Mouse (Mus musculus) embryonic facial prominence, embryonic 14.5 days (tissue): ENCODE results near the gene Pitpnc1. TPM values are rescaled to one million over a fixed set of nuclear protein-coding genes. Genes with fewer than 3 reads are reported as not detected.
A peak's percentile ranks its signal among the peaks of the same experiment; 100 is the strongest.

Source experiments
- ATAC-seq: fragments of 200-750 bp; cut with Nextera tagmentation; 2 replicates; pipeline ENCODE4 v1.8.0; 2017; ENCODE audit warnings: low read depth, moderate number of reproducible peaks, moderate TSS enrichment
- DNase-seq: peaks from one replicate; pipeline ENCODE4 v3.0.0-alpha.2; 2015; ENCODE audit warnings: low spot score
- H3K27ac ChIP-seq: fragments of 300-500 bp; sonication (generic); replicated peaks from 2 replicates; pipeline ENCODE4 v1.5.1; 2014; ENCODE audit warnings: low read depth, mild to moderate bottlenecking, low read length, moderate library complexity
- H3K27me3 ChIP-seq: fragments of 300-500 bp; sonication (generic); replicated peaks from 2 replicates; pipeline ENCODE4 v1.6.1; 2014; ENCODE audit warnings: low read length; ENCODE audit not compliant: control insufficient read depth, insufficient read depth
- H3K36me3 ChIP-seq: fragments of 300-500 bp; sonication (generic); 2 replicates; pipeline ENCODE4 v1.6.1; 2014; ENCODE audit warnings: low read length, mixed read lengths; ENCODE audit not compliant: control insufficient read depth, insufficient read depth
- H3K4me1 ChIP-seq: fragments of 300-500 bp; sonication (generic); 2 replicates; pipeline ENCODE4 v1.6.1; 2014; ENCODE audit warnings: antibody characterized with exemption, low read length; ENCODE audit not compliant: control insufficient read depth, insufficient read depth
- H3K4me2 ChIP-seq: fragments of 300-500 bp; sonication (generic); 2 replicates; pipeline ENCODE4 v1.6.1; 2014; ENCODE audit warnings: low read depth, mild to moderate bottlenecking, low read length, moderate library complexity, mixed read lengths
- H3K4me3 ChIP-seq: fragments of 300-500 bp; sonication (generic); 2 replicates; pipeline ENCODE4 v1.5.1; 2014; ENCODE audit warnings: low read depth, mild to moderate bottlenecking, low read length
- H3K9ac ChIP-seq: fragments of 300-500 bp; sonication (generic); 2 replicates; pipeline ENCODE4 v1.6.1; 2014; ENCODE audit warnings: low read depth, mild to moderate bottlenecking, low read length, moderate library complexity, mixed read lengths
- H3K9me3 ChIP-seq: fragments of 300-500 bp; sonication (generic); 2 replicates; pipeline ENCODE4 v1.6.1; 2016; ENCODE audit warnings: low read length; ENCODE audit not compliant: control insufficient read depth
- WGBS: fragments of 180-500 bp; shearing (Covaris S2); extraction: QIAGEN DNeasy Blood & Tissue Kit; methylation state at CpG from one replicate; pipeline ENCODE4 v1.1.7; 2014; 5-methylcytosine and 5-hydroxymethylcytosine counted together
- polyA plus RNA-seq: library from polyadenylated mRNA; unstranded; fragments of >200 nt; fragmentation: Nextera tagmentation; extraction: Ambion mirVana; gene quantifications from 2 replicates; pipeline ENCODE4 v1.2.1, GENCODE M21; 2014

Gene Pitpnc1
- polyA plus RNA-seq, 1 experiment from 2014 or later, result 20.6 TPM

DNA sequence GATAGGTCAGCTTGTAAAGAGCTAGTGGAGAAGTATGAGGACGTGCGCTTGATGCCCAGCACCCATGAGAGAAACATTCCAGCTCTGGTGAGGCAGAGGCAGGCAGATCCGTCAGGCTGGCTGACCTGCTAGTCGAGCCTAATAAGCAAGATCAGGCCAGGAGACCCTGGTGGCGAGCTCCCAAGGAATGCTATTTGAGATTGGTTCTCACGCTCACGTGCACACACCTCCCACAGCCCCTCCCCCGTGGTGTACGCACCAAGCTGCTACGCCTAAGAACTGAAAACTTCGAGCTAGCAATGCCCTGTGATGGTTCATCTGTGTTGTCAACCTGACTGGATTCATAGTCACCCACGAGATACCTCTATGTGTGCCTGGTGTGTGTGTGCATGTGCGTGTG is 148.3 kb downstream of the Pitpnc1 start:
- no peaks in the 10 kb centered on the region; the same call in 1 of the 2 replicates for H3K9me3 ChIP-seq
- no peak for DNase-seq
- no peaks in the 10 kb centered on the region for H3K4me1 ChIP-seq
- H3K36me3 ChIP-seq, result 0 out of 2 replicates have a peak, but pooled peaks cover 7% of the 10 kb centered on the region
- no peak overlapping the region for H3K4me2 ChIP-seq
- H3K27me3 ChIP-seq, result no peaks in the 10 kb centered on the region
- no peak for ATAC-seq
- WGBS, result 96% methylated on average over 13 of the region's 13 CpGs
- no peak overlapping the region for H3K4me3 ChIP-seq
- H3K27ac ChIP-seq, result no peak overlapping the region
- no peak overlapping the region for H3K9ac ChIP-seq

DNA sequence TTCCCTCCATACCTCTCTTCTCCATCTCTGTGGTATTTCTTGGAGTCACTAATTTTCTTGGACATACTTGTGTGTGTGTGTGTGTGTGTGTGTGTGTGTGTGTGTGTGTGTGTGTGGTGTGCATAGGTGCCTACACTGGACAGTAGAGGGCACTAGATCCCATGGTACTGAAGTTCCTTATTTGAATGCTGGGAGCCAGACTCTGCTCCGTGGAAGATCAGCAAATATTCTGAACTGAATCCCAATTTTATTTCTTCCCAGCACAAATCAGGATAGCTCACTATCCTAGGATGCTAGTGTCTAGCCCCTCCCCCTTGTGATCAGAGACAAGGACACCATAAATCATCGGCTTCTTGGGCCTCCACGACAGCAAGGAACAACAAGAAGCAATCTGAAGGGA is 148.7 kb downstream of the Pitpnc1 start:
- H3K9ac ChIP-seq, result no peak overlapping the region
- 0 out of 2 replicates have a peak, but pooled peaks cover 7% of the 10 kb centered on the region for H3K36me3 ChIP-seq
- no peak overlapping the region for H3K4me2 ChIP-seq
- no peaks in the 10 kb centered on the region for H3K4me1 ChIP-seq
- H3K27ac ChIP-seq, result no peak overlapping the region
- 97% methylated on average over 3 of the region's 3 CpGs for WGBS
- H3K4me3 ChIP-seq, result no peak overlapping the region
- DNase-seq (no peak), ATAC-seq (no peak)
- H3K9me3 ChIP-seq, result no peaks in the 10 kb centered on the region; the same call in 1 of the 2 replicates
- no peaks in the 10 kb centered on the region for H3K27me3 ChIP-seq

DNA sequence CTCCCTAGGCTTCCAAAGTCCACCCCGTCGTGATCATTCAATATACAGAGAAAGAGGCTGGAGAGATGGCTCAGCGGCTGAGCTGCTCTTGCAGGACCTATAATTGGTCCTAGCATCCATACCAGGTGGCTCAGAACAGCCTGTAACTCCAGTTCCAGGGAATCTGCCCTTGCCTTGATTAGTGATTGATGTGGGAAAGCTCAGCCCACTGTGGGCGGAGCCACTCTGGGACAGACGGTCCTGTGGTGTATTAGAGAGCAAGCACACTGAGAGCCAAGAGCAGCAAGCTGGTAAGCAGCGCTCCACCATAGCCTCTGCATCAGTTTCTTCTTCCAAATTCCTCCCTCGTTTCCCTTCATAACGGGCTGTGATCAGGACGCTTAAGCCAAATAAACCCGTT is 150.6 kb downstream of the Pitpnc1 start:
- H3K27ac ChIP-seq, result no peak overlapping the region
- DNase-seq (no peak), ATAC-seq (no peak)
- no peak overlapping the region for H3K9ac ChIP-seq
- H3K9me3 ChIP-seq, result no peaks in the 10 kb centered on the region; the same call in 1 of the 2 replicates
- H3K4me1 ChIP-seq, result no peaks in the 10 kb centered on the region
- H3K36me3 ChIP-seq, result 0 out of 2 replicates have a peak, but pooled peaks cover 7% of the 10 kb centered on the region
- H3K4me2 ChIP-seq, result no peak overlapping the region
- no peaks in the 10 kb centered on the region for H3K27me3 ChIP-seq
- no peak overlapping the region for H3K4me3 ChIP-seq
- WGBS, result 61% methylated on average over 10 of the region's 10 CpGs

DNA sequence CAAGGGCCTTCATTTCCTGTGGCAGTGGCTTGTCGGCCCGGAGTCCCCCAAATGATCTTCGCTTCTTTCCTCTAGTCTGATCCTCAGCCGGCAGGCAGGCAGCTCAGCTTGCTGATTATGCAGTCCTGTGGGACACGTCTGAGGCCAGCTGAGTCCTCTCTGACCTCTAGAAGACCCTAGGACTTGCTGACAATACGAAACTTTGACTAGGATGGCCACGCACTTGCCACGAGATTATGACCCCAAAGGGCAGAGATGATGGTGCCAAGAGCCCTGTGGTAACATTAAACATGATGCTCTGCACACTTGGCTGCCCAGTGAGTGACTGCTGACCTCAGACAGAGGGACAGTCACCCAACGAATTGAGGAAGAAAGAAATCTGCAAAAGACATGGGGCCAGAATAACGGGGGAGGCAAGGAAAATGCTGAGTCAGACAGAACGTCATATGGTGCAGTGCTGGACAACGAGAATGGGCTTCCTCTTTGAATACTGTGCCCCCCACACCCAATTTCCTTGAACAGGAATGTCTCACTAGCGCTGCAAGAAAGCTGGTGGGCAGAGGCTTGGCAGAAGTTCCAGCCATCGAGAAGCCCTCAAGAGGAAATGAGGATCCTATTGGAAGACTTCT is 152.7 kb downstream of the Pitpnc1 start:
- DNase-seq, result peak; percentile 8
- Histone ChIP-seq H3K27me3 (no peaks in the 10 kb centered on the region), H3K4me2 (no peak overlapping the region)

DNA sequence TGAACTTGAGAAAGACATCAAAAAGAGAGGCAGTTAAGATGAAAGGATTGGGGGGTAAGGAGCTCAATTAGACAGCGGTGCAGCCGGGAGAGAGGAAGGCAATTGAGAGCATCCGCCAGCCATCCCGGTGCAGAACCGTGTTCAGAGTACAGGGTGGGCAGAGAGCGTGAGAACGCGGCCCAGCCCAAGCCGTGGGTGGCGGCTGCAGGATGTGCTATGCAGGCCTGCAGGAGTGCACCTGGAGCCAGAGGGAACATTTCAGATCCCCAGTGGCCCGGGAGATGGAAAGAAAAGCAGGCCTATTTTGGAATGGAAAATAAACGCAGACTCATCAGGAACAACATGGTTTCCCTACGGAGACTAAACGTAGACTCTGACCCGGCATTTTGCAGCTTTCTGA is 155.0 kb downstream of the Pitpnc1 start:
- H3K27me3 ChIP-seq, result no peaks in the 10 kb centered on the region
- no peak overlapping the region for H3K4me3 ChIP-seq
- H3K4me2 ChIP-seq, result no peak overlapping the region
- peaks cover 7% of the 10 kb centered on the region; the same call in 1 of the 2 replicates for H3K36me3 ChIP-seq
- WGBS, result 67% methylated on average over 15 of the region's 15 CpGs
- H3K4me1 ChIP-seq, result no peaks in the 10 kb centered on the region
- no peaks in the 10 kb centered on the region for H3K9me3 ChIP-seq
- peak; percentile 26 for DNase-seq
- ATAC-seq, result no peak
- no peak overlapping the region for H3K9ac ChIP-seq
- no peak overlapping the region for H3K27ac ChIP-seq

More for the DNA sequence above, 152.7 kb downstream of the Pitpnc1 start:
- Histone ChIP-seq H3K4me3 (no peak overlapping the region), H3K27ac (no peak overlapping the region), H3K9ac (no peak overlapping the region), H3K9me3 (no peaks in the 10 kb centered on the region; the same call in 1 of the 2 replicates), H3K4me1 (no peaks in the 10 kb centered on the region), H3K36me3 (peaks cover 14% of the 10 kb centered on the region; the same call in 1 of the 2 replicates)
- WGBS, result 60% methylated on average over 14 of the region's 14 CpGs
- ATAC-seq, result no peak

DNA sequence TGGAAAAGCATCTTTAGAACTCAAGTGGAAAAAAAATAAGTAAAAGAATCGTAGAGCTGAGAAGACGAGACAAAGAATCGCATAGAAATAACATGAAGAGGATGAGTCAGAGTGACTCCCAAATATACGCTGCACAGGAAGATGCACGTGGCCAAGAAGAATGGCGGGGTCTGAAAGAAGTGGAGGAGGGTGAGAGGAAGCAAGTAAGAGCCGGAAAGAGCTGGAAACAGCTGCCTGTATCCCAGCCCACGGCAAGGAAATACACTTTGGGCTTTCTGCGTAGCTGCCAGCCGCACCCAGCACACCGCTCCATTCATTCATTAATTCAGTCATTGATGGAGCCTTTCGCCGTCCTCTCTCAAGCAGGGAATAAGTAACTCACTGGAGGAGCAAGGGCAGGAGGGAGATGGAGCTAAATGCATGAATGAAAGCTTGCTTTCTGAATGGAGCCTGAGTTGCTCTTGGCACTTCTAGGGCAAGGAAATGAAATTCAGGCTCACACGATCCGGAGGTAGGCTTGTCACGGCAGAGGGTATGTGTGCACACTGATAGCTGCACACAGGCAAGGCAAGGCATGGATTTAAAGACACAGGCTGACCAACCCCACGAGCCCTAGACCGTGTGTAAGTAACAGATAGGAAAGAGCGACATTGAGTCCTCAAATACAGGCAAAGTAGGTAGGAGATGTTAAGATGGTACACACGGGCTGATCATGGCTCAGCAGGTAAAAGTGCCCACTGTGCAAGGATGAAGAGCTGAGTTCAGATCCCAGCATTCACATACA is 160.0 kb downstream of the Pitpnc1 start:
- H3K9ac ChIP-seq, result no peak overlapping the region
- H3K4me3 ChIP-seq, result no peak overlapping the region
- DNase-seq, result peak; percentile 7
- no peaks in the 10 kb centered on the region for H3K4me1 ChIP-seq
- WGBS, result 78% methylated on average over 20 of the region's 20 CpGs
- ATAC-seq, result no peak
- no peak overlapping the region for H3K4me2 ChIP-seq
- H3K36me3 ChIP-seq, result peaks cover 20% of the 10 kb centered on the region; the same call in 1 of the 2 replicates
- no peaks in the 10 kb centered on the region for H3K27me3 ChIP-seq
- H3K27ac ChIP-seq, result no peak overlapping the region
- H3K9me3 ChIP-seq, result peaks cover 5% of the 10 kb centered on the region; the same call in 1 of the 2 replicates

DNA sequence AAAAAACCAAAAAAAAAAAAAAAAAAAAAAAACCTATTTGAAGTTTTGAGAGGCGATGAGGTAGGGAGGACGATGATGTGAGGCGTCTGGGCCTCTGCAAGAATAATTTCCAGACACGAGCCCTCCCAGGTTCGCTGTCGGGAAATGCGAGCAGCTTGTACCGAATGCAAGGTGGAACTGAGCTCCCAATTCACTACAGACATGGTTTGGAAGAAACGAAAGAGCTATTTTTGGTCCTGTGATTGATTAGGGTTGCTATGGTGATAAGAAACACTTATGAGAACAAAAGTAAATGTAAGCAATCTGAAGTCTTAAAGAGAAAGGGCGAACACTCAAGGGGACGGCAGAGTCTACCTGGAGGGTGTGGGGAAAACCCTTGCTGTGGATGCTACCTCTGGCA is 164.3 kb downstream of the Pitpnc1 start:
- H3K4me3 ChIP-seq, result no peak overlapping the region
- DNase-seq (peak; percentile 53), ATAC-seq (no peak; the same call in 1 of the 2 replicates)
- peaks cover 5% of the 10 kb centered on the region; the same call in 1 of the 2 replicates for H3K9me3 ChIP-seq
- no peaks in the 10 kb centered on the region for H3K27me3 ChIP-seq
- no peak overlapping the region for H3K27ac ChIP-seq
- 0 out of 2 replicates have a peak, but pooled peaks cover 13% of the 10 kb centered on the region for H3K36me3 ChIP-seq
- WGBS, result 37% methylated on average over 11 of the region's 11 CpGs
- H3K4me2 ChIP-seq, result no peak overlapping the region
- no peaks in the 10 kb centered on the region for H3K4me1 ChIP-seq
- no peak overlapping the region for H3K9ac ChIP-seq

DNA sequence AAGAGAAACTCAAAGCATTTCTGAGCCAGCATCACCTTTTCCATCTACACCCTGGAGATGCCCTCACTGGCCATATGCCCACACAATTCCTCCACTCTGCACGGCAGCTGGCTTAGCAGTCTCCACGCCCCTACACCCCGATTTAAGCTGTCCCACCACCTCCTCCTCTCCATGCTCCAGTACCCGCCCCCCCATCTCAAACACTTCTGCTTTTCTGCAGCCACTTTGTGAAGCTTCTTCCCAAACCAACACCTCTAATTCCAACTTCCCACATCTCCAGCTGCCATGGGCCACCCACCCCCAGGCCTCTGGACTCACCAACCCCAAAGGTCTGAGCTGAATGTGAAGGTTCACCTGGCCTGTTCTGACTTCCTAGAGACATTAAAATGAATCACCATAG is 168.4 kb downstream of the Pitpnc1 start:
- no peak for DNase-seq
- 94% methylated on average over 4 of the region's 4 CpGs for WGBS

More for the DNA sequence above, 168.4 kb downstream of the Pitpnc1 start:
- H3K9me3 ChIP-seq, result peaks cover 7% of the 10 kb centered on the region; the same call in 1 of the 2 replicates
- ATAC-seq, result no peak
- no peak overlapping the region for H3K4me3 ChIP-seq
- no peak overlapping the region for H3K9ac ChIP-seq
- no peaks in the 10 kb centered on the region for H3K4me1 ChIP-seq
- H3K4me2 ChIP-seq, result no peak overlapping the region
- H3K27ac ChIP-seq, result no peak overlapping the region
- H3K36me3 ChIP-seq, result peaks cover 2% of the 10 kb centered on the region; the same call in 1 of the 2 replicates
- H3K27me3 ChIP-seq, result no peaks in the 10 kb centered on the region
